Mouse (Mus musculus) heart, embryonic 14.5 days (tissue): ENCODE measurements around the gene Sgms1. TPM values are rescaled to one million over a fixed set of nuclear protein-coding genes. Genes with fewer than 3 reads are reported as not detected.

Experiments
- ATAC-seq: fragments of 200-750 bp; cut with Nextera tagmentation; 2 replicates; pipeline ENCODE4 v1.8.0; 2017; ENCODE audit warnings: low read depth, moderate TSS enrichment; ENCODE audit not compliant: insufficient number of reproducible peaks, insufficient read depth, low FRiP score
- H3K27ac ChIP-seq, 2 experiments: fragments of 200-500 bp in 1 of 2; fragments of 300-500 bp in 1 of 2; sonication (generic) in 1 of 2; replicated peaks in 1 of 2; 2 replicates each; pipeline ENCODE4 v1.5.1; 2012 to 2014; ENCODE audit warnings: low read depth in 2 of 2, low read length in 2 of 2, control low read depth in 1 of 2, mild to moderate bottlenecking in 1 of 2, mixed read lengths in 1 of 2; ENCODE audit not compliant: control insufficient read depth in 1 of 2, insufficient read depth in 1 of 2
- H3K27me3 ChIP-seq: fragments of 300-500 bp; sonication (generic); 2 replicates; pipeline ENCODE4 v1.6.1; 2014; ENCODE audit warnings: mild to moderate bottlenecking, low read length, control low read depth; ENCODE audit not compliant: control insufficient read depth, insufficient read depth
- H3K36me3 ChIP-seq: fragments of 300-500 bp; sonication (generic); 2 replicates; pipeline ENCODE4 v1.6.1; 2014; ENCODE audit warnings: mild to moderate bottlenecking, control low read depth, low read length, mixed read lengths; ENCODE audit not compliant: control insufficient read depth, insufficient read depth
- H3K4me1 ChIP-seq, 2 experiments: fragments of 200-500 bp in 1 of 2; fragments of 300-500 bp in 1 of 2; sonication (generic) in 1 of 2; 2 replicates each; pipeline ENCODE4 v1.6.1; 2012 to 2014; ENCODE audit warnings: low read length in 2 of 2, control low read depth in 1 of 2, mixed read lengths in 1 of 2; ENCODE audit not compliant: control insufficient read depth in 2 of 2, insufficient read depth in 2 of 2
- H3K4me2 ChIP-seq: fragments of 300-500 bp; sonication (generic); 2 replicates; pipeline ENCODE4 v1.6.1; 2014; ENCODE audit warnings: mild to moderate bottlenecking, low read length
- H3K4me3 ChIP-seq, 2 experiments: fragments of 200-500 bp in 1 of 2; fragments of 300-500 bp in 1 of 2; sonication (generic) in 1 of 2; 2 replicates each; pipeline ENCODE4 v1.5.1; 2012 to 2014; ENCODE audit warnings: low read length in 2 of 2, mild to moderate bottlenecking in 2 of 2, control low read depth in 1 of 2, low read depth in 1 of 2, moderate library complexity in 1 of 2; ENCODE audit not compliant: control insufficient read depth in 1 of 2, insufficient read depth in 1 of 2
- H3K9ac ChIP-seq: fragments of 300-500 bp; sonication (generic); 2 replicates; pipeline ENCODE4 v1.6.1; 2014; ENCODE audit warnings: mild to moderate bottlenecking, low read length
- H3K9me3 ChIP-seq: fragments of 300-500 bp; sonication (generic); 2 replicates; pipeline ENCODE4 v1.6.1; 2016; ENCODE audit warnings: low read length, control low read depth; ENCODE audit not compliant: control insufficient read depth
- WGBS: fragments of 180-500 bp; shearing (Covaris S2); extraction: QIAGEN DNeasy Blood & Tissue Kit; methylation state at CpG from one replicate; pipeline ENCODE4 v1.1.7; 2014; 5-methylcytosine and 5-hydroxymethylcytosine counted together
- polyA plus RNA-seq: library from polyadenylated mRNA; unstranded; fragments of >200 nt; fragmentation: Nextera tagmentation; extraction: Ambion mirVana; gene quantifications from 2 replicates; pipeline ENCODE4 v1.2.1, GENCODE M21; 2014

Sgms1 gene
- polyA plus RNA-seq, 1 experiment from 2014 or later: 41.3 TPM

GRCm38 (mm10) chr19:32159168-32159567, 230.3 kb downstream of the Sgms1 start:
- 88% methylated on average over 1 of the region's 1 CpGs for WGBS
- Histone ChIP-seq H3K4me3 (no peak overlapping the region), H3K27ac (no peak overlapping the region), H3K4me2 (no peak overlapping the region), H3K4me1 (peaks cover 4 to 5% of the 10 kb centered on the region in 2 experiments; a peak in 3 of 4 replicates), H3K9ac (no peak overlapping the region), H3K36me3 (peaks cover 20% of the 10 kb centered on the region), H3K27me3 (no peaks in the 10 kb centered on the region), H3K9me3 (no peaks in the 10 kb centered on the region)
- no peak for ATAC-seq

GRCm38 (mm10) chr19:32157045-32157444, 232.5 kb downstream of the Sgms1 start:
- Histone ChIP-seq H3K9ac (peak overlapping the region; percentile 34; the same call in 1 of the 2 replicates), H3K27ac (no peak overlapping the region; a peak in 1 of 4 replicates), H3K4me3 (no peak overlapping the region), H3K4me2 (no peak overlapping the region), H3K36me3 (peaks cover 20% of the 10 kb centered on the region), H3K9me3 (no peaks in the 10 kb centered on the region), H3K27me3 (no peaks in the 10 kb centered on the region), H3K4me1 (peaks cover 4 to 5% of the 10 kb centered on the region in 2 experiments; a peak in 3 of 4 replicates)
- ATAC-seq: no peak
- WGBS: 52% methylated on average over 6 of the region's 6 CpGs

GRCm38 (mm10) chr19:32152529-32152928, 237.0 kb downstream of the Sgms1 start:
- Histone ChIP-seq H3K4me1 (peaks cover 4 to 5% of the 10 kb centered on the region in 2 experiments; a peak in 3 of 4 replicates), H3K27me3 (no peaks in the 10 kb centered on the region), H3K36me3 (no peaks in the 10 kb centered on the region), H3K9me3 (no peaks in the 10 kb centered on the region), H3K4me2 (no peak overlapping the region), H3K4me3 (no peak overlapping the region), H3K9ac (no peak overlapping the region), H3K27ac (no peak overlapping the region)
- no peak for ATAC-seq
- WGBS: 71% methylated on average over 6 of the region's 6 CpGs

GRCm38 (mm10) chr19:32148710-32149109, 240.8 kb downstream of the Sgms1 start:
- Histone ChIP-seq H3K9ac (no peak overlapping the region), H3K36me3 (no peaks in the 10 kb centered on the region), H3K4me3 (no peak overlapping the region), H3K4me2 (no peak overlapping the region), H3K4me1 (no peaks in the 10 kb centered on the region), H3K27me3 (no peaks in the 10 kb centered on the region), H3K9me3 (no peaks in the 10 kb centered on the region), H3K27ac (no peak overlapping the region)
- 84% methylated on average over 5 of the region's 5 CpGs for WGBS
- no peak for ATAC-seq

- Histone ChIP-seq H3K27ac (no peak overlapping the region), H3K27me3 (no peaks in the 10 kb centered on the region), H3K36me3 (0 out of 2 replicates have a peak, but pooled peaks cover 7% of the 10 kb centered on the region), H3K4me1 (peaks cover 12 to 16% of the 10 kb centered on the region in 2 experiments; a peak in 3 of 4 replicates), H3K4me2 (no peak overlapping the region), H3K9ac (no peak overlapping the region), H3K9me3 (no peaks in the 10 kb centered on the region), H3K4me3 (no peak overlapping the region)
- 86% methylated on average over 6 of the region's 6 CpGs for WGBS
- no peak for ATAC-seq
Observed at GRCm38 (mm10) chr19:32142383-32142782, 247.1 kb downstream of the Sgms1 start.

- Histone ChIP-seq H3K4me3 (no peak overlapping the region), H3K27ac (peak overlapping the region; percentile 30 to 50; a peak in 3 of 4 replicates), H3K36me3 (0 out of 2 replicates have a peak, but pooled peaks cover 7% of the 10 kb centered on the region), H3K9ac (no peak overlapping the region), H3K4me2 (no peak overlapping the region), H3K9me3 (no peaks in the 10 kb centered on the region), H3K4me1 (peaks cover 17 to 30% of the 10 kb centered on the region in 2 experiments), H3K27me3 (no peaks in the 10 kb centered on the region)
- WGBS: 36% methylated on average over 14 of the region's 14 CpGs
- no peak for ATAC-seq
Observed at GRCm38 (mm10) chr19:32138361-32139088, 251.0 kb downstream of the Sgms1 start.

GRCm38 (mm10) chr19:32137904-32138303, 251.6 kb downstream of the Sgms1 start:
- H3K4me1 ChIP-seq: peaks cover 17 to 30% of the 10 kb centered on the region in 2 experiments
- no peaks in the 10 kb centered on the region for H3K27me3 ChIP-seq
- no peak for ATAC-seq
- no peak overlapping the region for H3K9ac ChIP-seq
- no peak overlapping the region for H3K4me2 ChIP-seq
- H3K27ac ChIP-seq: peak overlapping the region; percentile 2 to 27; a peak in 1 of 4 replicates
- no peak overlapping the region for H3K4me3 ChIP-seq
- H3K36me3 ChIP-seq: 0 out of 2 replicates have a peak, but pooled peaks cover 7% of the 10 kb centered on the region
- no peaks in the 10 kb centered on the region for H3K9me3 ChIP-seq
- 80% methylated on average over 5 of the region's 5 CpGs for WGBS
